Mouse (Mus musculus) layer of hippocampus, adult 9-11 months (tissue): ENCODE measurements around the gene Kmt2e.
"Not testable (repeated sequence)": the region's sequence is repeated elsewhere in the genome, so short reads cannot be mapped to it uniquely, and the experiment has no call there.

Source experiments
- DNase-seq: peaks from one replicate; pipeline ENCODE4 v3.0.0; 2022

Kmt2e gene

GRCm38 (mm10) chr5:23505578-23505977, 71.3 kb downstream of the Kmt2e start:
- DNase-seq: no peak

GRCm38 (mm10) chr5:23507210-23507609, 73.0 kb downstream of the Kmt2e start:
- no peak for DNase-seq

- DNase-seq: no peak
Measured at GRCm38 (mm10) chr5:23508630-23509029, 74.4 kb downstream of the Kmt2e start.

- no peak for DNase-seq
Measured at GRCm38 (mm10) chr5:23511456-23511855, 77.2 kb downstream of the Kmt2e start.

GRCm38 (mm10) chr5:23512556-23512955, 78.3 kb downstream of the Kmt2e start:
- no peak for DNase-seq

GRCm38 (mm10) chr5:23513468-23513867, 79.2 kb downstream of the Kmt2e start:
- DNase-seq: no peak

- DNase-seq: no peak
Measured at GRCm38 (mm10) chr5:23515038-23515437, 80.8 kb downstream of the Kmt2e start.

GRCm38 (mm10) chr5:23516962-23517361, 82.7 kb downstream of the Kmt2e start:
- DNase-seq: no peak

GRCm38 (mm10) chr5:23517839-23518238, 83.6 kb downstream of the Kmt2e start:
- DNase-seq: peak; percentile 75

GRCm38 (mm10) chr5:23518673-23519072, 84.4 kb downstream of the Kmt2e start:
- no peak for DNase-seq

- no peak for DNase-seq
Measured at GRCm38 (mm10) chr5:23519679-23520078, 85.4 kb downstream of the Kmt2e start.

- no peak for DNase-seq
Measured at GRCm38 (mm10) chr5:23521645-23522044, 87.4 kb downstream of the Kmt2e start.

- no peak for DNase-seq
Measured at GRCm38 (mm10) chr5:23523936-23524335, 89.7 kb downstream of the Kmt2e start.

GRCm38 (mm10) chr5:23524621-23525020, 90.4 kb downstream of the Kmt2e start:
- no peak for DNase-seq

GRCm38 (mm10) chr5:23531100-23531499, 96.9 kb downstream of the Kmt2e start:
- DNase-seq: no peak

- no peak for DNase-seq
Measured at GRCm38 (mm10) chr5:23531541-23532096, 97.4 kb downstream of the Kmt2e start.

- DNase-seq: no peak
Measured at GRCm38 (mm10) chr5:23535692-23536091, 101.5 kb downstream of the Kmt2e start.

- DNase-seq: no peak
Measured at GRCm38 (mm10) chr5:23551687-23552086, 117.4 kb downstream of the Kmt2e start.

- not testable (repeated sequence) for DNase-seq
Measured at GRCm38 (mm10) chr5:23553338-23553737, 119.1 kb downstream of the Kmt2e start.
